Mouse (Mus musculus): ENCODE data around the gene Phf2. TPM values are rescaled to one million over a fixed set of nuclear protein-coding genes. Genes with fewer than 3 reads are reported as not detected.

Phf2 gene
- polyA plus RNA-seq, 2 experiments = 2.3 to 5.0 TPM

DNA sequence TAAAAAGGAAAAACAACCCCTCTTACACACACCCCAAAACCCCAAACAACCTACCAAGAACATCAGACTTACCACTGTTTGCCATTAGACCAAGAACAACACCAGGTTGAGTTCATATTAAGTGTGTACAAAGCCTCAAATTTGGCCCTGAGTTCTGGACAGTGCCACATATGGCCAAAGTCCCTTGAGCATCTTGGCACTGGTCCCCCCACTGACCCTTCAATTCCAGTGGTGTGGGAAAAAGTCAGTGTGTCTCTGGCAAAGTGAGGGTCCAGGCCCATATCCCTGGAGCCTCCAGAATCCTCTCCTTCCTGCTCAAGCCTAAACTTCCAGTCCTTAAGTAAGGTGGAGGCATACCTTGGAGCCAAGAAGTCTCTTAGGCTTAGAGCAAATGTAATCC lies 6.9 kb upstream of the Phf2 start:
- H3K27ac ChIP-seq = peak overlapping the region; percentile 53; the same call in 1 of the 2 replicates
- TF ChIP-seq CTCF (IDR thresholded peaks at IDR 0.05; ENCODE audit: low read depth) (no peak), EP300 (IDR thresholded peaks at IDR 0.05; ENCODE audit: low read depth) (no peak)
- H3K4me1 ChIP-seq (replicated peaks; ENCODE audit: control insufficient read depth in 2 of 2, insufficient read depth in 2 of 2, low read length in 1 of 2) = peaks cover 4% of the 10 kb centered on the region in 2 experiments; a peak in 1 of 4 replicates
- no peak for ATAC-seq (ENCODE audit: insufficient read depth)
- no peaks in the 10 kb centered on the region for H3K27me3 ChIP-seq (ENCODE audit: control insufficient read depth, insufficient read depth, low read length)
- H3K36me3 ChIP-seq (replicated peaks; ENCODE audit: control insufficient read depth, insufficient read depth, low read depth) = peaks cover 15% of the 10 kb centered on the region
- H3K9ac ChIP-seq (replicated peaks) = peak overlapping the region; percentile 75
- peak overlapping the region in 1 of 2 experiments; percentile 44; a peak in 2 of 4 replicates for H3K4me3 ChIP-seq (ENCODE audit: insufficient read depth in 1 of 2, low read depth in 2 of 2, low read length in 2 of 2)
- no peak for DNase-seq (ENCODE audit: low read depth in 3 of 3, low spot score in 3 of 3)
- H3K4me2 ChIP-seq (ENCODE audit: low read depth) = peak overlapping the region; percentile 85
- no peaks in the 10 kb centered on the region for H3K9me3 ChIP-seq (ENCODE audit: control insufficient read depth, low read length)

DNA sequence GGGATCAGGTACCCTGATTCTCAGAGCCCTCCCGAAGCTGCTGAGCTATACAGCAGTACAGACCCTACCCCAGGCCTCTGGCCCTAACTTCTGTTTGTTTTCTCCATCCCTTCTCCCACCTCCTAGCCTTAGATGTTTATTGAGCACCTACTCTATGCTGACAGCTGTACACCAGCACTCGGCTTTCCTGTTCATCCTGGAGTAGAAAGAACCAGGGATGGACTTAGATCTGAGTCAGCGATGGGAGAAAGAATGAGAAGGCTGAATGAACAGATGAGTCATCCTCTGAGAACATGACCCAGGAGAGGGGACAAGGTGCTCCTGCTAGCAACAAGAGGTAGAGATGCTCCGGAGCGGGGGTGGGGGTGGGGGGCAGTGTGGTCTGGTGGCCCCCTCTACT lies 1.8 kb upstream of the Phf2 start:
- 69% methylated on average over 5 of the region's 5 CpGs for WGBS (ENCODE audit: insufficient replicate concordance)
- H3K9ac ChIP-seq (replicated peaks) = no peak overlapping the region
- DNase-seq (ENCODE audit: low read depth in 3 of 3, low spot score in 3 of 3) (no peak), ATAC-seq (ENCODE audit: insufficient read depth) (no peak)
- H3K27ac ChIP-seq = no peak overlapping the region
- TF ChIP-seq CTCF (IDR thresholded peaks at IDR 0.05; ENCODE audit: low read depth) (no peak), EP300 (IDR thresholded peaks at IDR 0.05; ENCODE audit: low read depth) (no peak)
- no peaks in the 10 kb centered on the region for H3K9me3 ChIP-seq (ENCODE audit: control insufficient read depth, low read length)
- no peaks in the 10 kb centered on the region for H3K27me3 ChIP-seq (ENCODE audit: control insufficient read depth, insufficient read depth, low read length)
- no peak overlapping the region for H3K4me2 ChIP-seq (ENCODE audit: low read depth)
- no peaks in the 10 kb centered on the region for H3K36me3 ChIP-seq (replicated peaks; ENCODE audit: control insufficient read depth, insufficient read depth, low read depth)
- no peak overlapping the region for H3K4me3 ChIP-seq (ENCODE audit: insufficient read depth in 1 of 2, low read depth in 2 of 2, low read length in 2 of 2)
- H3K4me1 ChIP-seq (replicated peaks; ENCODE audit: control insufficient read depth in 2 of 2, insufficient read depth in 2 of 2, low read length in 1 of 2) = peaks cover 13 to 27% of the 10 kb centered on the region in 2 experiments

DNA sequence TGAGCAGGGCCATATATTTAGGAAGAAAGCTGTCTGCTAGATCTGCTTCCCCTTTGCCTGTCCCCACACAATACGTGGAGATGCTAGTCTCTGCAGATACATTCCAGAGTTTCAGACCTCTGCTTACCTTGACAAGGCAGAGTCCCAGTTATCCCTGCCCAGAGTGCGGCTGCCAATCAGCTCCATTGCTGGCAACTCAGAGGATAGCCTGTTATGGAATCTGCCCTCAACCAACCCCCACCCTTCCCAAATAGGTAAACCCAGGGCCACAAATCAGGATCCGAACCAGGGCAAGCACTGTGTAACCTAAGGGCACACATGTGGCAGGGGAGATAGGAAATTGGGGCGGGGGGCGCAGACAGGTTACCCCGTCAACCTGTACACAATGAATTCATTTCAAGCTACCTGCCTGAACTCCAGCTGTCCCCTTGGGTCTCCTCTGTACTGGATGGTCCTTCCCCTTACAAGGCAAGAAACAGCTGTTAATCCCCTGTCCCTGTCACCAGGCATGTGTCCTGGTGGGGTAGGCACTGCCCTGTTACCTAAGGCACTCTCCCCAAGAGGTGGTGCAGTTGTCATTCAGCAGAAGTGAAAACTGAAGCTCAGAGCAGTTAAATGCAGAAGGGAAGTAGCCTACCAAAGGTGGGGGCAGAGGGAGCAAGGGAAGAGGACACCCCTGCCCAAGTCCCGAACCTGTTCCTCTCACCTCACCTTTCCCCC lies 1.1 kb upstream of the Phf2 start:
- Histone ChIP-seq H3K27ac (no peak overlapping the region), H3K4me3 (ENCODE audit: insufficient read depth in 1 of 2, low read depth in 2 of 2, low read length in 2 of 2) (peak overlapping the region; percentile 79 to 95), H3K9ac (replicated peaks) (peak overlapping the region; percentile 88), H3K36me3 (replicated peaks; ENCODE audit: control insufficient read depth, insufficient read depth, low read depth) (no peaks in the 10 kb centered on the region), H3K9me3 (ENCODE audit: control insufficient read depth, low read length) (no peaks in the 10 kb centered on the region), H3K4me1 (replicated peaks; ENCODE audit: control insufficient read depth in 2 of 2, insufficient read depth in 2 of 2, low read length in 1 of 2) (peaks cover 13 to 27% of the 10 kb centered on the region in 2 experiments), H3K4me2 (ENCODE audit: low read depth) (peak overlapping the region; percentile 96), H3K27me3 (ENCODE audit: control insufficient read depth, insufficient read depth, low read length) (no peaks in the 10 kb centered on the region)
- no peak for DNase-seq (ENCODE audit: low read depth in 3 of 3, low spot score in 3 of 3)
- TF ChIP-seq CTCF (IDR thresholded peaks at IDR 0.05; ENCODE audit: low read depth) (no peak), EP300 (IDR thresholded peaks at IDR 0.05; ENCODE audit: low read depth) (no peak)
- ATAC-seq (ENCODE audit: insufficient read depth) = no peak
- 40% methylated on average over 7 of the region's 7 CpGs for WGBS (ENCODE audit: insufficient replicate concordance)

DNA sequence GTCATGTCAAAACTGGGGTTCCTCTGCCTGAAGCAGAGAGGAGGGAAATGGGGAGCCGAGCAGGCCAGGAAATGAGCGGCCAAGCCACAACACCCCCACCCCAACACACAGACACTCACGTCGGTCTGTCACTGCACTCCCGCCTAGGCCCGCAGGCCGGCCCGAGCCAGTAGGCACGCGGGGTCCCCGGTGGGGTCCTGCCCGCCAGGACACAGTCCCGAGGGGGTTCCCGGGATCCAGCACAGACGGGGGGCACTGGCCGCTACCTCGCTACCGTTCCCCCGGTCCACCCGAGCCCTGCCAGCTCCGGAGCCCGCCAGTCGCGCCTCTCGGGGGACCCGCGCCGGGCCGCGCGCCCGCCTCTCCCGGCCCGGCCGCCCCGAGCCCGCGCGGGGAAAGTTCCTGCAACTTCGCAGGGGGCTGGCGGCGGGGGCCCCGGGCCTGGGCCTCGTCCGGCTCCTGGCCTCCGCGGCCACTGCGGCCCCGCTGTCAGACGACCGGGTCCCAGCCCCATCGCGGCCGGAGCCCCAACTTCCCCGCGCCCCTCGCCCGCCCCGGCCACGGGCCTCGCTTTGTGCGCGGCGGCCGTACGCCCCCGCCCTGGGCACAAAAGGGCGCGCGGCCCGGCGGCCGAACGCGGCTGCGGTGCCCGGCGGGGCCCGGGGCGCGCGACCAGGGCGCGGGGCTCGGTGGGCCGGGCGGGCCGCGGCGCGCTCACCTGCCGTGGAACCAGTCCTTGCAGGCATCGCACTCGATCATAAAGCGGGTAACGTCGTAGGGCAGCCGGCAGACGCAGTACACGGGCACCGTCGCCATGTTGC lies 759 bp downstream of the Phf2 start:
- peak overlapping the region; percentile 79 to 98 for H3K4me3 ChIP-seq (ENCODE audit: insufficient read depth in 1 of 2, low read depth in 2 of 2, low read length in 2 of 2)
- peak overlapping the region; percentile 88 for H3K9ac ChIP-seq (replicated peaks)
- no peaks in the 10 kb centered on the region for H3K36me3 ChIP-seq (replicated peaks; ENCODE audit: control insufficient read depth, insufficient read depth, low read depth)
- peak; percentile 41 for ATAC-seq (ENCODE audit: insufficient read depth)
- H3K27me3 ChIP-seq (ENCODE audit: control insufficient read depth, insufficient read depth, low read length) = no peaks in the 10 kb centered on the region
- DNase-seq (ENCODE audit: low read depth in 3 of 3, low spot score in 3 of 3) = no peak
- TF ChIP-seq EP300 (IDR thresholded peaks at IDR 0.05; ENCODE audit: low read depth) (no peak), CTCF (IDR thresholded peaks at IDR 0.05; ENCODE audit: low read depth) (no peak)
- H3K4me2 ChIP-seq (ENCODE audit: low read depth) = peak overlapping the region; percentile 96
- under 1% methylated on average over 82 of the region's 102 CpGs for WGBS (ENCODE audit: insufficient replicate concordance)
- peaks cover 13 to 27% of the 10 kb centered on the region in 2 experiments for H3K4me1 ChIP-seq (replicated peaks; ENCODE audit: control insufficient read depth in 2 of 2, insufficient read depth in 2 of 2, low read length in 1 of 2)
- H3K27ac ChIP-seq = peak overlapping the region; percentile 21; the same call in 1 of the 2 replicates
- no peaks in the 10 kb centered on the region for H3K9me3 ChIP-seq (ENCODE audit: control insufficient read depth, low read length)

DNA sequence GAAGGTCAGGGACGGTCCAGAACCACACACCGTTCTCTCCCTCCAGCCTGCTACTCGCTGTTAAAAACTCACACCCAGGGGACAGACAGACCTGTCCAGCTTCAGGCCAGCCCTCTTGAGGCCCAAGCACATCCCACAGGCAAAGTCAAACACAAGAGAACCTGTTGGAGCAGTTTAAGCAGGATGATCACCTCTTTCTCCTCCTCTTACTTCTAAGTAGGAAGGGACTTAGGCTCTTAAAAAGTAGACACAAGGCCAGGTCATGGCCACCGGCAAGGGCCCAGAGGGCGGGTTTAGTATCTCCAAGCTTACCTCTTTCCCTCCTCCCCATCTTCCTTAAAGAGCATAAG lies 1.3 kb downstream of the Phf2 start:
- Histone ChIP-seq H3K27ac (peak overlapping the region; percentile 21; the same call in 1 of the 2 replicates), H3K4me2 (ENCODE audit: low read depth) (peak overlapping the region; percentile 96), H3K4me1 (replicated peaks; ENCODE audit: control insufficient read depth in 2 of 2, insufficient read depth in 2 of 2, low read length in 1 of 2) (peaks cover 13 to 27% of the 10 kb centered on the region in 2 experiments), H3K36me3 (replicated peaks; ENCODE audit: control insufficient read depth, insufficient read depth, low read depth) (no peaks in the 10 kb centered on the region), H3K27me3 (ENCODE audit: control insufficient read depth, insufficient read depth, low read length) (no peaks in the 10 kb centered on the region), H3K9me3 (ENCODE audit: control insufficient read depth, low read length) (no peaks in the 10 kb centered on the region), H3K4me3 (ENCODE audit: insufficient read depth in 1 of 2, low read depth in 2 of 2, low read length in 2 of 2) (peak overlapping the region; percentile 79 to 98), H3K9ac (replicated peaks) (peak overlapping the region; percentile 88)
- WGBS (ENCODE audit: insufficient replicate concordance) = 8% methylated on average over 5 of the region's 5 CpGs
- TF ChIP-seq CTCF (IDR thresholded peaks at IDR 0.05; ENCODE audit: low read depth) = no peak
- peak; percentile 11 for ATAC-seq (ENCODE audit: insufficient read depth)
- DNase-seq (ENCODE audit: low read depth in 3 of 3, low spot score in 3 of 3) = peak in 1 of 3 experiments; percentile 42
